Mouse (Mus musculus) heart, embryonic 14.5 days (tissue): Measurements from ENCODE around the gene Mfsd12. TPM values are rescaled to one million over a fixed set of nuclear protein-coding genes. Genes with fewer than 3 reads are reported as not detected.

Experiments used
- ATAC-seq: fragments of 200-750 bp; cut with Nextera tagmentation; 2 replicates; pipeline ENCODE4 v1.8.0; 2017; ENCODE audit warnings: low read depth, moderate TSS enrichment; ENCODE audit not compliant: insufficient number of reproducible peaks, insufficient read depth, low FRiP score
- H3K27ac ChIP-seq, 2 experiments: fragments of 200-500 bp in 1 of 2; fragments of 300-500 bp in 1 of 2; sonication (generic) in 1 of 2; replicated peaks in 1 of 2; 2 replicates each; pipeline ENCODE4 v1.5.1; 2012 to 2014; ENCODE audit warnings: low read depth in 2 of 2, low read length in 2 of 2, control low read depth in 1 of 2, mild to moderate bottlenecking in 1 of 2, mixed read lengths in 1 of 2; ENCODE audit not compliant: control insufficient read depth in 1 of 2, insufficient read depth in 1 of 2
- H3K27me3 ChIP-seq: fragments of 300-500 bp; sonication (generic); 2 replicates; pipeline ENCODE4 v1.6.1; 2014; ENCODE audit warnings: mild to moderate bottlenecking, low read length, control low read depth; ENCODE audit not compliant: control insufficient read depth, insufficient read depth
- H3K36me3 ChIP-seq: fragments of 300-500 bp; sonication (generic); 2 replicates; pipeline ENCODE4 v1.6.1; 2014; ENCODE audit warnings: mild to moderate bottlenecking, control low read depth, low read length, mixed read lengths; ENCODE audit not compliant: control insufficient read depth, insufficient read depth
- H3K4me1 ChIP-seq, 2 experiments: fragments of 200-500 bp in 1 of 2; fragments of 300-500 bp in 1 of 2; sonication (generic) in 1 of 2; 2 replicates each; pipeline ENCODE4 v1.6.1; 2012 to 2014; ENCODE audit warnings: low read length in 2 of 2, control low read depth in 1 of 2, mixed read lengths in 1 of 2; ENCODE audit not compliant: control insufficient read depth in 2 of 2, insufficient read depth in 2 of 2
- H3K4me2 ChIP-seq: fragments of 300-500 bp; sonication (generic); 2 replicates; pipeline ENCODE4 v1.6.1; 2014; ENCODE audit warnings: mild to moderate bottlenecking, low read length
- H3K4me3 ChIP-seq, 2 experiments: fragments of 200-500 bp in 1 of 2; fragments of 300-500 bp in 1 of 2; sonication (generic) in 1 of 2; 2 replicates each; pipeline ENCODE4 v1.5.1; 2012 to 2014; ENCODE audit warnings: low read length in 2 of 2, mild to moderate bottlenecking in 2 of 2, control low read depth in 1 of 2, low read depth in 1 of 2, moderate library complexity in 1 of 2; ENCODE audit not compliant: control insufficient read depth in 1 of 2, insufficient read depth in 1 of 2
- H3K9ac ChIP-seq: fragments of 300-500 bp; sonication (generic); 2 replicates; pipeline ENCODE4 v1.6.1; 2014; ENCODE audit warnings: mild to moderate bottlenecking, low read length
- H3K9me3 ChIP-seq: fragments of 300-500 bp; sonication (generic); 2 replicates; pipeline ENCODE4 v1.6.1; 2016; ENCODE audit warnings: low read length, control low read depth; ENCODE audit not compliant: control insufficient read depth
- WGBS: fragments of 180-500 bp; shearing (Covaris S2); extraction: QIAGEN DNeasy Blood & Tissue Kit; methylation state at CpG from one replicate; pipeline ENCODE4 v1.1.7; 2014; 5-methylcytosine and 5-hydroxymethylcytosine counted together
- polyA plus RNA-seq: library from polyadenylated mRNA; unstranded; fragments of >200 nt; fragmentation: Nextera tagmentation; extraction: Ambion mirVana; gene quantifications from 2 replicates; pipeline ENCODE4 v1.2.1, GENCODE M21; 2014

The Mfsd12 gene
- polyA plus RNA-seq, 1 experiment from 2014 or later: 6.5 TPM

- peak overlapping the region in 1 of 2 experiments; percentile 89; a peak in 1 of 4 replicates for H3K27ac ChIP-seq
- ATAC-seq: no peak
- peaks cover 24 to 34% of the 10 kb centered on the region in 2 experiments for H3K4me1 ChIP-seq
- no peaks in the 10 kb centered on the region for H3K9me3 ChIP-seq
- H3K9ac ChIP-seq: peak overlapping the region; percentile 71
- H3K27me3 ChIP-seq: no peaks in the 10 kb centered on the region
- peak overlapping the region; percentile 82; the same call in 1 of the 2 replicates for H3K4me2 ChIP-seq
- WGBS: 84% methylated on average over 13 of the region's 13 CpGs
- no peak overlapping the region; a peak in 1 of 4 replicates for H3K4me3 ChIP-seq
- peaks cover 52% of the 10 kb centered on the region for H3K36me3 ChIP-seq
These were observed 38.5 kb upstream of the Mfsd12 start for GRCm38 (mm10) chr10:81318589-81319329.

- WGBS: 24% methylated on average over 8 of the region's 8 CpGs
- Histone ChIP-seq H3K36me3 (peaks cover 52% of the 10 kb centered on the region), H3K4me2 (peak overlapping the region; percentile 82), H3K27me3 (no peaks in the 10 kb centered on the region), H3K4me1 (peaks cover 24 to 34% of the 10 kb centered on the region in 2 experiments), H3K27ac (peak overlapping the region; percentile 89 to 92), H3K4me3 (peak overlapping the region; percentile 64 to 92; a peak in 3 of 4 replicates), H3K9ac (peak overlapping the region; percentile 71), H3K9me3 (no peaks in the 10 kb centered on the region)
- no peak for ATAC-seq
These were observed 38.0 kb upstream of the Mfsd12 start for GRCm38 (mm10) chr10:81319330-81319699.

GRCm38 (mm10) chr10:81319741-81320549 lies 37.3 kb upstream of the Mfsd12 start:
- H3K36me3 ChIP-seq: peaks cover 52% of the 10 kb centered on the region
- H3K4me2 ChIP-seq: peak overlapping the region; percentile 82
- WGBS: 2% methylated on average over 38 of the region's 38 CpGs
- peak overlapping the region; percentile 64 to 92 for H3K4me3 ChIP-seq
- peak overlapping the region; percentile 71 for H3K9ac ChIP-seq
- H3K27ac ChIP-seq: peak overlapping the region; percentile 89 to 92
- H3K4me1 ChIP-seq: peaks cover 24 to 34% of the 10 kb centered on the region in 2 experiments
- no peaks in the 10 kb centered on the region for H3K9me3 ChIP-seq
- no peaks in the 10 kb centered on the region for H3K27me3 ChIP-seq
- no peak for ATAC-seq

GRCm38 (mm10) chr10:81320550-81321347 lies 36.5 kb upstream of the Mfsd12 start, which contains the start of gene Cactin:
Cactin (plus strand) TSS chr10:81321103.
- Histone ChIP-seq H3K9me3 (no peaks in the 10 kb centered on the region), H3K27ac (peak within 1 kb of the TSS; percentile 89 to 96), H3K9ac (peak within 1 kb of the TSS; percentile 93), H3K4me2 (peak within 1 kb of the TSS; percentile 92), H3K27me3 (no peaks in the 10 kb centered on the region), H3K4me3 (peak within 1 kb of the TSS; percentile 80 to 92), H3K36me3 (peaks cover 52% of the 10 kb centered on the region), H3K4me1 (peaks cover 24 to 34% of the 10 kb centered on the region in 2 experiments)
- peak; percentile 91 for ATAC-seq
- WGBS: under 1% methylated on average over 68 of the region's 68 CpGs

- H3K4me3 ChIP-seq: peak overlapping the region; percentile 80 to 92
- H3K27ac ChIP-seq: peak overlapping the region; percentile 36 to 89; a peak in 2 of 4 replicates
- peaks cover 54% of the 10 kb centered on the region for H3K36me3 ChIP-seq
- H3K9me3 ChIP-seq: no peaks in the 10 kb centered on the region
- H3K27me3 ChIP-seq: no peaks in the 10 kb centered on the region
- WGBS: 2% methylated on average over 20 of the region's 20 CpGs
- H3K4me2 ChIP-seq: peak overlapping the region; percentile 92
- no peak for ATAC-seq
- H3K4me1 ChIP-seq: peaks cover 24 to 33% of the 10 kb centered on the region in 2 experiments
- peak overlapping the region; percentile 93 for H3K9ac ChIP-seq
These were observed 35.9 kb upstream of the Mfsd12 start for GRCm38 (mm10) chr10:81321436-81321835.

- Histone ChIP-seq H3K36me3 (peaks cover 63% of the 10 kb centered on the region), H3K4me1 (peaks cover 17 to 23% of the 10 kb centered on the region in 2 experiments), H3K9ac (peak overlapping the region; percentile 93; the same call in 1 of the 2 replicates), H3K27ac (no peak overlapping the region), H3K27me3 (no peaks in the 10 kb centered on the region), H3K4me3 (peak overlapping the region in 1 of 2 experiments; percentile 92; a peak in 1 of 4 replicates), H3K4me2 (0 out of 2 replicates have a peak overlapping the region, but pooled peaks have one; percentile 92), H3K9me3 (no peaks in the 10 kb centered on the region)
- WGBS: 92% methylated on average over 27 of the region's 27 CpGs
- no peak for ATAC-seq
These were observed 34.8 kb upstream of the Mfsd12 start for GRCm38 (mm10) chr10:81322444-81322843.
